Mouse (Mus musculus) right cerebral cortex, postnatal 4 days (tissue): ENCODE results near the gene Abca4.

ENCODE experiments used
- DNase-seq: peaks from one replicate; pipeline ENCODE4 v3.0.0-alpha.2; 2022

The Abca4 gene

GRCm38 (mm10) chr3:122043799-122044547 lies at the start of gene Abca4:
TSS of gene Abca4 (plus strand) at chr3:122044443.
- no peak for DNase-seq

GRCm38 (mm10) chr3:121995125-121995524 lies 49.1 kb upstream of the Abca4 start:
- no peak for DNase-seq

DNA sequence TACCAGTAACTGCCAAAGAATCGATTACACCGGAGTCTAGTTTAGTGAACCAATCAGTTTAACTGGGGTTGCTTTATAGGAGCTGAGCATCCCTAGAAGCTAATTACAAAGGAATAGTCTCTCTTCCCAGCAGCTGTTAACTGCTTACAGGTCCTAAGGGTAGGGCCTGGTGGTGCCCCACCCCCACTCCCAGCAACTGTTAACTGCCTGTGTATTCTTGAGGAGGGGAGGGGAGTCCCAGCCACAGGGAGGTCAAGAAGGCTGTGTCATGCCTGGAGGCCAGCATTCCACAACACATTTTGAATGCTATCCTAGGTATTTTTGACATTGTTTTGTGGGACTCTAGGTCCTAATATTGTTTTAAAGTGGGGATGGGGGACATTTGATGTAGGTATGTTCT lies 44.3 kb upstream of the Abca4 start:
- DNase-seq = no peak

- DNase-seq = no peak
Observed at GRCm38 (mm10) chr3:122001568-122001967, 42.7 kb upstream of the Abca4 start.

GRCm38 (mm10) chr3:122009818-122010217 lies 34.4 kb upstream of the Abca4 start:
- no peak for DNase-seq

GRCm38 (mm10) chr3:122010292-122010691 lies 34.0 kb upstream of the Abca4 start:
- no peak for DNase-seq

GRCm38 (mm10) chr3:122012464-122012863 lies 31.8 kb upstream of the Abca4 start:
- no peak for DNase-seq

GRCm38 (mm10) chr3:122018421-122018820 lies 25.8 kb upstream of the Abca4 start:
- DNase-seq = no peak

- no peak for DNase-seq
Observed at GRCm38 (mm10) chr3:122019159-122019558, 25.1 kb upstream of the Abca4 start.

- no peak for DNase-seq
Observed at GRCm38 (mm10) chr3:122021029-122021652, 23.1 kb upstream of the Abca4 start.

DNA sequence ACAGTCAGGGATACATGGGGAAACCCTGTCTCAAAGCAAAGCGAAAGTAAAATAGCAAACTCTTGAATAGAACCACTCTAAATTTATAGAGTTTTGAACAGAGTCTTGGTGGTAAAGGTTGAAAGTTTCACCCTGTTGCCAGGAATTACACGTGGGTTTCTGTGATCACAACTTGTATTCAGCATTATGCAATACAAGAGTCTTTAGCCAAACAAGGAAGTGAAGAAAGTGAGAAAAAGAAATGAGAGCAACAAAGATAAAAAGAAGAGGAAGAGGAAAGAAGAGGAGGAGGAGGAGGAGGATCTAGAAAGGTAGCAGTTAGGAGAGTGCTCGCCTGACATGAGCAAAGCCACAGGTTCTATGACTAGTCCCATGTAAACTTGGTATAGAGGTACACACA lies 21.9 kb upstream of the Abca4 start:
- no peak for DNase-seq

- DNase-seq = no peak
Observed at GRCm38 (mm10) chr3:122026676-122027075, 17.6 kb upstream of the Abca4 start.

GRCm38 (mm10) chr3:122027776-122028175 lies 16.5 kb upstream of the Abca4 start:
- DNase-seq = no peak

DNA sequence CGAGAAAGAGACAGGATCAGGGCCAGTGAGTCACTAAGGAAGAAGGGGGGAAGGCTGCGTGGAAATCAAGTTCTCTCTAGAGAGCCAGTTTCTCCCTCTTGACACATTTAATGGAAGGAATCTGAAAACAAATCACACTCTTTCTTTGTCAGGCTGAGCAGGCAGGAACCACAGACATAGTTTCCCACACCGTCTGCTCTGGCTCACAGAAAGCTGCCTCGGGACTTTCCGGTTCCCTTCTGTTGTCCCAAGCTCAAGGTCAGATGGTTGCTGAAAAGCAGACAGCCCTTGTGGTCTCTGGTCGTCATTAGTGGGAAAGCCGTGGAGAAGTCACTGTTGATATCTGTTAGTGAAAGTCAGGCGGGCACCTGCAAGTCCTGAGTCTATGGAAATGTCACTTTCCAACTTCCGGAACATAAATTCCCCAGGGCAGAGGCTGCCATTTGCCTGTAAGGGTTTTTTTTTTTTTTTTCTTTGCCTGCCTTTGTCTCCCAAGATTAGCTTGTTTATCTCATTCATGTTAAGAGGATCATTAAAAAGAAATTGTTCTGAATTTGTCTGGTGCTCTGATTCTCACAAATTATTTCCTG lies 10.9 kb upstream of the Abca4 start:
- DNase-seq = no peak

DNA sequence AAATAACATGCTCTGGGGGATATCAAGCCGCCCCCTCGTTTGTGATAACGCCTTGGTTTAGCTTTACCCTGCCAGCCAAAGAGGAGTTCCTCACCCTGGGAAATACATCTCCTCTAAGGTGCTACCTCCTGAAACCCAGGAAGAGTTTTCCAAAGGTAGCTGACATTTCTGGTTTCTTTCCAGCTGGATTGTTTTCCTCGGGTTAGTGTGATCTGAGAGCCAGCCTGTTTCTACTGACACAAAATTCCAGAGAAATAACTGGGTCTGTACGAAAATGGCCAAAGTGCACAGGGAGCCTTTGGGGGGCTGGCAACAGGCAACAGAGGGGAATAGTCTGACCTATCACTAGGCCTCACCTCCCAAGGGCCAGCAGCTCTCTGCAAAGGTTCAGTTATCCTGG lies 10.0 kb upstream of the Abca4 start:
- no peak for DNase-seq

DNA sequence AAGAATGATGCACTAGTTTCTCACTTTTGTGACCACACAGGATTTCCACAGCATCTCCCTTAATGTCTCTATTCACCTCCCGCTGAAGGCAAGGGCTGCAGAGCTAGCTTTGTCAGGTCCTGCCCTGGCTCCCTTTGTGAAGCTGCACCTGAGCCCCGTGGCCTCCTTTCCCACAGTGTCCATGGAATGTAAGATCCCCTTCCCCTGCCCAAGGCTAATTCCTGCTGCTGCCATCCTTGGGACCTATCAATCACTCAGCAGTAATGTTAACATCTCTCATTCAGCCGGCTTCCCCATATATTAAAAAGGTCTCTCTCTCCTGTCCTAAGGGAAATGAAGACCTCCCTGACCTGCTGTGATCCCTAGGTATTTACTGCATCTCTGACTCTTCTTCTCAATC lies 9.2 kb upstream of the Abca4 start:
- no peak for DNase-seq

DNA sequence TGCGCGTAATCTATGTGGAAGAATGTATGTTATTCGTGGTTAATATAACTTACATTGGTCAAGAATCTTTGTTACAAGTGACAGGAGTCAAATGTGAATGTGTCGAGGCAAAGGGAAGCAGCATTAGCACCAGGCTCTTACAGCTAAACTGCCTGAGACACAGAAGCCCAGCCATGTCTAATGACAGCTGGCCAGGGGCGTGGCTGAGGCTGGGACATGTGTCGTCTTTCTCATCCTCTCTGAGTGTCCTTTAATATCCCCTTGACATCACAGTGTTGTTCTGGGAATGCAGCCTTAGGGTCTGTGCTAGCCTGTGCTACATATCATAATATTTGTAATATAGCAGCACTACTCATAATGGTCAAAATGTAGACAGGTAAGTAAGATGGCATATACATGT lies 3.7 kb upstream of the Abca4 start:
- DNase-seq = no peak

DNA sequence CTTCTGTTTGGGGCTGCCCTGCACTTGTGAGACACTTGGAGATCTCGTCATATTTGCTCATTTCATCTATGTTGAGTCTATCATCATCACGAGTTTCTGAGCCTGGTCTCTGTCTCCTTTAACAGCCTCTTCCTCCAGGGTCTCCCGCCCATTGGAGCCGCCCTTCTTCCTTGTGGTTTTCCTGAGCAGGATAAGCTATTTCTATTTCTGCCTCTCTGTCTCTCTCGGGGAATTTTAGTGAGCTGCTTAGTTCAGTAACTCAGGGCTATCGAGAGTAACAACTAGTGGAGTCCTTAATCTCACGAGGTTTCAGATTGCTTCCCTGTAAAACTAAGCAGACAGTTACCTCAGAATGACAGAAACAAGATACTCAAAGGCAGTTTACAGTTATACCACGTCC lies 1.1 kb upstream of the Abca4 start:
- no peak for DNase-seq

DNA sequence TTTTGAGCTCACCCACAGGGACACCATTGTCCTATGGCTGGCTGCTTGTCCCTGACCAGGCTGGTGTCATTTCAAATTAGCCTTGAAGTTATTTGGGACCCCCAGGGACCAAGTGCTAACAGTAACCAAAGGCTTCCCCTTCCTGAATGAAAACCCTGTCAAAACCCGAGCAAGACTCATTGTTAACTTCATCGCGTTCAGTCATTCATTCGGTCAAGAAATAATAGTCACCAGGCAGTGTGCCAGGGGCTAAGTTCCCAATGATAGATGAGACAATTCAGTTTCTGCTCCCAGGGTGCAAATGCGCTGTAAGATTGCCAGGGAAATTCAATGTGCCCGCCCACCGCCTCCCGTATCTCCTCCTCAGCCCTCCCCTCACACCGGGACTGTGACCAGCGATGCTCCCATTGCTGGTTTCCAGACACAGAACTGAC lies 2.0 kb downstream of the Abca4 start:
- peak; percentile 39 for DNase-seq

GRCm38 (mm10) chr3:122047402-122047801 lies 3.2 kb downstream of the Abca4 start:
- DNase-seq = no peak

DNA sequence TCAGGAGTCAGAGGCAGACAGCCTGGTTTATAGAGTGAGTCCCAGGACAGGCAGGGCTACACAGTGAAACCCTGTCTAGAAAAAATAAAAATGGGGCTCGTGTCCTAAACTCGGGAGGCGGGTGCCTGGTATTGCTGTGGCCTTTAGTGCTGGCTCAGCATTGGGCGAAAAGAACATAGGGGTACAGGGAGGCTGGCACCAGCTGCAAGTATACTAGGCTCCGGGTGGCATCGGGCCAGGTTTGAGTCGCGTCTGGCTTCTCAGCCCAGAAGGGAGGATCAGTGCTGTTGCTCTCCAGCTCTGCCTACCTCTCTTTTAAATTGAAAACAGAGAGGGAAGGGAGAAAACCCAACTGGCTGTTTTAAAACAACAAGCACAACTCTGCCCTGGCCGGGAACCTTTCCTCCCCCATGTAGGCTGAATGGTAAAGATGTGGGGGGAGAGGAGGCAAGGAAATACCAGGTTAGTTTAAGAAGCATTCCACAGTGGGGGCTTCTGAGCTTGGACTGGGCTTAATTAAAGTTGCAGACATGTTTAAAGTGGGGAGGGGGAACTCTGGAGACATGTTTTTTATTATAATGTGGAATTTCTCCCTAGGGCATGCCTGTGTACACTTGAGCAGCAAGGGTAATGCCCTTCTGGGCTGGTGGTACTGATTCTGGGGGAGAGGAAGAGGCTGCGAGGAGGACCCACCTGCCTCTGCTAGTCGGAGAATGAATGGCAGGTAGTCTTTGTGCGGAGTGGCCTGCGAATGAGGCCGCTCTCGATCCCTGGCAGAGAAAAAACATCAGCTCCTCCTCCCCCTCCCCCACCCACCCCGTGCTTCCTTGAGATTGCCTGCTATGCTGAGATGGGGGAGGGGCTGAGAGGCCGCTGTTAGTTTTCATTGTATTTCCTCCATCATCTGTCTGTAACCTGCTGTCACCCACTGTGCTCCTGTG lies 3.9 kb downstream of the Abca4 start:
- peak; percentile 84 for DNase-seq

DNA sequence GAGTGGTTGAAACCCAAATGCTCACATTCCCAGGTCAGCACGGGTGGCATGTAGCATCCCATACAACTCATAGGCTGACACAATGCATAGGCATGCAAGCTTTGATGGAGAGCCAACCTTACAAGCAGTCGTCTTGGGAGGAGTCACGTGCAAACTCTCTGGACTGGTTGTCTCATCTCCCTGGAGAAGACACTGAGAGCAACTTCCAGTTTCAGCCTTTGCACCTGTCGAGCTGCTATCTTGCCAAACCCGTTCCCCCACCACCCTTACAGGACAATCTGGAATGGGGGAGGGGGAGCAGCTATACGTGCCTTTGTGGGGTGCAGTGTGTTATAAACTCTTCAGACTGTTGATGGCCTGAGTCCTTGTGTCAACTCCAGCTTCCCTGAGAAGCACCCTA lies 4.9 kb downstream of the Abca4 start:
- no peak for DNase-seq
